Mouse (Mus musculus): ENCODE data around the gene Srpx2. TPM values are rescaled to one million over a fixed set of nuclear protein-coding genes. Genes with fewer than 3 reads are reported as not detected.

Srpx2 gene
- polyA plus RNA-seq (2015; fragmentation: Nextera tagmentation; extraction: Ambion mirVana): 0.56 and 1.1 TPM in 2 replicates

GRCm38 (mm10) chrX:133908261-133908660, at the start of gene Srpx2:
Srpx2 (plus strand) TSS chrX:133908426.
- 56% methylated on average over 3 of the region's 3 CpGs for WGBS
- Histone ChIP-seq H3K4me2 (replicated peaks) (no peak within 1 kb of the TSS), H3K36me3 (no peaks in the 10 kb centered on the region), H3K27ac (replicated peaks) (no peak within 1 kb of the TSS), H3K4me1 (no peaks in the 10 kb centered on the region), H3K9ac (replicated peaks) (no peak within 1 kb of the TSS), H3K9me3 (no peaks in the 10 kb centered on the region), H3K4me3 (no peak within 1 kb of the TSS), H3K27me3 (no peaks in the 10 kb centered on the region)
- no peak for ATAC-seq (replicated peaks)

- Histone ChIP-seq H3K9me3 (no peaks in the 10 kb centered on the region), H3K27me3 (no peaks in the 10 kb centered on the region), H3K4me3 (no peak overlapping the region), H3K36me3 (no peaks in the 10 kb centered on the region), H3K9ac (replicated peaks) (no peak overlapping the region), H3K4me2 (replicated peaks) (no peak overlapping the region), H3K4me1 (no peaks in the 10 kb centered on the region), H3K27ac (replicated peaks) (no peak overlapping the region)
- ATAC-seq (replicated peaks): no peak
- 93% methylated on average over 6 of the region's 6 CpGs for WGBS
Measured at GRCm38 (mm10) chrX:133869743-133870142, 38.5 kb upstream of the Srpx2 start.

GRCm38 (mm10) chrX:133887308-133887707, 20.9 kb upstream of the Srpx2 start:
- no peaks in the 10 kb centered on the region for H3K4me1 ChIP-seq
- H3K9me3 ChIP-seq: no peaks in the 10 kb centered on the region
- 93% methylated on average over 3 of the region's 3 CpGs for WGBS
- ATAC-seq (replicated peaks): no peak
- H3K27ac ChIP-seq (replicated peaks): no peak overlapping the region
- no peak overlapping the region for H3K4me2 ChIP-seq (replicated peaks)
- no peaks in the 10 kb centered on the region for H3K27me3 ChIP-seq
- H3K4me3 ChIP-seq: no peak overlapping the region
- H3K9ac ChIP-seq (replicated peaks): no peak overlapping the region
- H3K36me3 ChIP-seq: no peaks in the 10 kb centered on the region

DNA sequence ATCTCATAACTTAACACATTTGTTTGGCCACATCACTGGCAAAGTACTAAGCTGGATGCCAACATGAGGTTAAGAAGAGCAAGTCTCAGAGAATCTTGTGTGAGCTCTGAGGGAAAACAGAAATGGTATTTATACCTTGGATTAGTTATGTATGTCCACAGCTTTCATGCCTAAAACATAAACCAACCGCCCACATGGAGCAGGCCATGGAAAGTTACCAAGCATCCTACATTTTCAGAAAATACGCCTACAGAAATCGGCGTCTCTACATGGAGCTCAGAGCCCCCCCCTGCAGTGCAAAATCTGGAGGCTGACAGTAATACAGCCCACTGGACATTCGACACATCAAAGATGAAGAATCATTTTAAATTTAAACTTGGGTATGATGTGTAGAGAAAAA, 20.1 kb upstream of the Srpx2 start:
- no peak for ATAC-seq (replicated peaks)
- Histone ChIP-seq H3K9me3 (no peaks in the 10 kb centered on the region), H3K4me1 (no peaks in the 10 kb centered on the region), H3K27ac (replicated peaks) (no peak overlapping the region), H3K9ac (replicated peaks) (no peak overlapping the region), H3K27me3 (no peaks in the 10 kb centered on the region), H3K4me2 (replicated peaks) (no peak overlapping the region), H3K36me3 (no peaks in the 10 kb centered on the region), H3K4me3 (no peak overlapping the region)
- WGBS: 92% methylated on average over 5 of the region's 5 CpGs

DNA sequence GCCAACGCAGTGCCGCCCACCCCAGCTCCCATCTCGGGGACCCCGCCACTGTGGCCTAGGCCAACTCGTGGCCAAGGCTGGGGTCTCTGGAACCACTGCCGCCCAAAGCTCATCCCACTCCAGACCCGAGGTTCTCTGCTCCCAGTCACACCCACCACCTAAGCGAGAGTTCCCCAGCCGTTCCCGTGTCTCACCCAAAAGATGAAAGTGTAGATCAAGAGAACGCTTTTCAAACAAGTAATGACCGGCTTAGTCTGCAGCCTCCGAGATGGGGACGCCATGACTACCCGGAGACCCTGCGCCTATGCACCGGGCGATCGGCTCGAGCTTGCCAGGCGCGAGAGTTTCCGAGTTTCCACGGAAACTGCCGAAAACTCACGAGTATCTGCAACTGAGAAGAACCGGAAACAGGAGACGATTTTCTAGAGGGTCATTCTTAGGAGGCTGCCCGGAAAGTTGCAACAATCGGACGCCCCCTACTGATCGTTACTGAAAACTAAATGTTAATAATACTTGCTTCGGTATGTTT, 10.1 kb upstream of the Srpx2 start, which contains the start of gene Tspan6:
Gene Tspan6 (minus strand): TSS at position 416 of the 529 bp plus-strand sequence.
- H3K4me1 ChIP-seq: peaks cover 3% of the 10 kb centered on the region; the same call in 1 of the 2 replicates
- peaks cover 4% of the 10 kb centered on the region; the same call in 1 of the 2 replicates for H3K36me3 ChIP-seq
- 24% methylated on average over 33 of the region's 33 CpGs for WGBS
- no peaks in the 10 kb centered on the region for H3K9me3 ChIP-seq
- peak within 1 kb of the TSS; percentile 83 for H3K27ac ChIP-seq (replicated peaks)
- peak within 1 kb of the TSS; percentile 44 for H3K4me2 ChIP-seq (replicated peaks)
- H3K9ac ChIP-seq (replicated peaks): peak within 1 kb of the TSS; percentile 75
- peak within 1 kb of the TSS; percentile 61 for H3K4me3 ChIP-seq
- ATAC-seq (replicated peaks): peak; percentile 98
- no peaks in the 10 kb centered on the region for H3K27me3 ChIP-seq

DNA sequence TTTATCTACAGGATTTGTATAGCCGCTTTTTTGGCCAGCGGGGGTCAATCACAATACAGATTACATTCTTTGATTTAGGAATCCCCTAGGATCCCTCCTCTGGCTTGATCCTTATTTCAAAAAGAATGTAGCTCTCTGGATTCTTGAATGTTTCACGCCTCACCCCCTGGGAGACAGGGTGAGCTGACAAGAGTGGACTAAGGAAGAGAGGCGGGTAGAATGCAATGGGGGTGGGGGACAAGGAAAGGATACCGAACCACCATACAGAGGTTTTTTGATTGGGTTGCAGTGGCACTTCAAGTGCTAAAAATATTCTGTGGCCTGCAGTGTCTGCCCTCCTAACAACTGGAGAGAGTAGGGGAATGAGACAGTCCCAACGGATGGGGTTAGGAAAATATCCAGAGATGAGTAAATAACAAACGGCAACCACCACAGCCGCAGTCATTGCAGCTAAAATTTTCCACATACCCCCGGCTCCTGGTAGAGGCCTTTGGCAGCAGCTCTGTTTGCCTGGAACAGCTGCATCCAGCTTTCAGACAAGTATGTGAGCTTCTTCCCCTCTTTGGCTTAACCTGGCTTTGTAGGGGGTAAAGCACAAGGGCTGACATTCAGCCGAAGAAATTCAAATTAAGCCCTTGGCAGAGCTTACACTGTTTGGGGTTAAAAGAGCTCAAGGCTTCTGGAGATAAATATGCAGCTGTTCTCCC, 3.3 kb downstream of the Srpx2 start:
- no peak overlapping the region for H3K4me3 ChIP-seq
- WGBS: 30% methylated on average over 10 of the region's 10 CpGs
- no peaks in the 10 kb centered on the region for H3K27me3 ChIP-seq
- H3K4me2 ChIP-seq (replicated peaks): no peak overlapping the region
- H3K27ac ChIP-seq (replicated peaks): no peak overlapping the region
- no peaks in the 10 kb centered on the region for H3K4me1 ChIP-seq
- no peak for ATAC-seq (replicated peaks)
- H3K9ac ChIP-seq (replicated peaks): no peak overlapping the region
- no peaks in the 10 kb centered on the region for H3K36me3 ChIP-seq
- H3K9me3 ChIP-seq: no peaks in the 10 kb centered on the region

- no peak overlapping the region for H3K4me2 ChIP-seq (replicated peaks)
- no peak overlapping the region for H3K27ac ChIP-seq (replicated peaks)
- H3K9ac ChIP-seq (replicated peaks): no peak overlapping the region
- H3K4me3 ChIP-seq: no peak overlapping the region
- 81% methylated on average over 3 of the region's 3 CpGs for WGBS
- no peak for ATAC-seq (replicated peaks)
- H3K36me3 ChIP-seq: no peaks in the 10 kb centered on the region
- H3K9me3 ChIP-seq: no peaks in the 10 kb centered on the region
- H3K27me3 ChIP-seq: no peaks in the 10 kb centered on the region
- H3K4me1 ChIP-seq: no peaks in the 10 kb centered on the region
Measured at GRCm38 (mm10) chrX:133913006-133913405, 4.8 kb downstream of the Srpx2 start.

DNA sequence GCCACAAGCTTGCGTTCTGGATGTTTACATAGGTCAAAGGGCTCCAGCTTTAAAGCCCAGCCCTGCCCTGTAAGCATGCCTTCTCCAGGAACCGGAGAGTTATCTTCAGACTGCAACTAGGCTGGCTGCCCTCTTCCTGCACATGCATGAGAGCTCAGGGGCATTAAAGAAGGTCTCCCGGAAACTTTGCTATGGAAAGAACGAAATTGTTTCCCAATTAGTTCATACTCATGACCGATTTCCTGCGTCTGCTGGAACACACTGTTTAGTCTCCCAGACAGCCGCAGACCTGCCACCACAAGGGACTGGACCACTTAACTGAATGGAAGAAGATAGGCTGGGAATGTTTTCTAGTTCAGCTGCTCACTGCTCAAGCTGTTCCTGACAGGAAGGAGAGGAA, 6.0 kb downstream of the Srpx2 start:
- no peaks in the 10 kb centered on the region for H3K9me3 ChIP-seq
- no peak overlapping the region for H3K4me3 ChIP-seq
- no peaks in the 10 kb centered on the region for H3K4me1 ChIP-seq
- ATAC-seq (replicated peaks): no peak
- H3K27ac ChIP-seq (replicated peaks): no peak overlapping the region
- 79% methylated on average over 7 of the region's 7 CpGs for WGBS
- no peaks in the 10 kb centered on the region for H3K27me3 ChIP-seq
- H3K36me3 ChIP-seq: no peaks in the 10 kb centered on the region
- no peak overlapping the region for H3K4me2 ChIP-seq (replicated peaks)
- no peak overlapping the region for H3K9ac ChIP-seq (replicated peaks)

- no peak for ATAC-seq (replicated peaks)
- no peak overlapping the region for H3K27ac ChIP-seq (replicated peaks)
- 70% methylated on average over 4 of the region's 4 CpGs for WGBS
- H3K9ac ChIP-seq (replicated peaks): no peak overlapping the region
- H3K4me1 ChIP-seq: no peaks in the 10 kb centered on the region
- H3K27me3 ChIP-seq: no peaks in the 10 kb centered on the region
- H3K9me3 ChIP-seq: no peaks in the 10 kb centered on the region
- H3K4me2 ChIP-seq (replicated peaks): no peak overlapping the region
- no peak overlapping the region for H3K4me3 ChIP-seq
- no peaks in the 10 kb centered on the region for H3K36me3 ChIP-seq
Measured at GRCm38 (mm10) chrX:133921187-133921586, 13.0 kb downstream of the Srpx2 start.

GRCm38 (mm10) chrX:133926760-133927159, 18.5 kb downstream of the Srpx2 start:
- no peaks in the 10 kb centered on the region for H3K27me3 ChIP-seq
- H3K4me3 ChIP-seq: no peak overlapping the region
- no peaks in the 10 kb centered on the region for H3K4me1 ChIP-seq
- H3K9ac ChIP-seq (replicated peaks): no peak overlapping the region
- no peak for ATAC-seq (replicated peaks)
- no peak overlapping the region for H3K27ac ChIP-seq (replicated peaks)
- no peak overlapping the region for H3K4me2 ChIP-seq (replicated peaks)
- no peaks in the 10 kb centered on the region for H3K9me3 ChIP-seq
- 79% methylated on average over 5 of the region's 5 CpGs for WGBS
- no peaks in the 10 kb centered on the region for H3K36me3 ChIP-seq

DNA sequence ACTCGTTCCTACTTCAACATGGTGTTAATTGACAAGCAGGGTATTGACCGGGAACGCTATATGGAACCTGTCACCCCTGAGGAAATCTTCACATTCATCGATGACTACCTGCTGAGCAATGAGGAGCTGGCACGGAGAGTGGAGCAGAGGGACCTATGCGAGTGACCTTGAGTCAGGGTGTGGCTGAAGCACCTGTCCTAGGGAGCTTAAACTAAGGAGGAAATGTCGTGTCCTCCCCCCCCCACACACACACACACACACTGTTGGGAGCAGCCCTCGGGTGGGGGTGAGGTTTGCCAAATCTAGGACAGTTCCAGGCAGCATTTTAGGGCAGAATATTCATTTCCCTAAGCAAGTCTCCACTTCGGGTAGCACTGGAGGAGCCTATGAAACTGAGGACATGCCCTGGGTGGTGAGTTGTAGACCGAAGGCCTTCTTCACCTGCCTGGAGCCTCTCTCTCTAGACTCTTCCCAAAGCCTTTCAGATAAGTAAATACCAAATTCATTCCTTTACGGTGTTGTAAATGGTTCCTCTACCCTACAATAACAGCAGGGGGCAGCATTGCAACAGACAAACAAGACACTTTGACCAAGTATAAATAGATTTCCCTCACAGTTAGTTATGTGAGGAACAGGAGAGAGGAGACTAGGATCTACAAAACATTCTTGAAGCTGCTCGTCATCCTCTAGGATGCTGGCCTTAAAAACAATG, 23.2 kb downstream of the Srpx2 start:
- Histone ChIP-seq H3K27me3 (no peaks in the 10 kb centered on the region), H3K36me3 (no peaks in the 10 kb centered on the region), H3K9me3 (no peaks in the 10 kb centered on the region), H3K27ac (replicated peaks) (no peak overlapping the region), H3K9ac (replicated peaks) (no peak overlapping the region), H3K4me2 (replicated peaks) (no peak overlapping the region), H3K4me3 (no peak overlapping the region), H3K4me1 (no peaks in the 10 kb centered on the region)
- ATAC-seq (replicated peaks): no peak
- WGBS: 67% methylated on average over 12 of the region's 12 CpGs

DNA sequence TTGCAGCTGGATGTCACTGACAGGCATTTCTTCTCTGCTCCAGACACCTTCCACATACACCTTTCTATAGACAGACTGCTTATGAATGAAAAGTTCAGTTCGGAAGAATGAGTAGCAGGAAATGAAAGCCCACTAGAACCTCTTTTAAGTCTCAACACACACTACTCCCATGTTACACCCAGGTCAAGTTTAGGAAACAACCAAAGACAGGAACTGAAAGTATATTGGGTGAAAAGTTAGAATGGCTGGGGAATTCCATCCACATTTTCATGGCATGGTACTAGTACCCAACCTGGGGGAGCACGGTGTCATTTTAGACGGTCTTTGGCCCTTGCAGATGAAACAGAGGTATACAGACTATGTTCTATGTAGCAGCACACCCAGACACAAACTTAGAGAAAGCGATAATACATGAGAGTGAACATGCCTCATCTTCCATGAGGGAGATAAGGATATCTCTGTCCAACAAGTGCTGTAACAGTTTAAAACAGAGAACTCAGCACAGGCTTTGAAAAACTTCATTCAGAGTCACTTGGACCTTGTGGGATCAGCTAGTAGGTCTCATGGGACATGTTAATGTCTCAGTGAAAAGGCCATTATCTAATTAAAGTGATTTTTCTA, 28.5 kb downstream of the Srpx2 start:
- WGBS: 86% methylated on average over 4 of the region's 4 CpGs
- Histone ChIP-seq H3K4me2 (replicated peaks) (no peak overlapping the region), H3K4me1 (no peaks in the 10 kb centered on the region), H3K9ac (replicated peaks) (no peak overlapping the region), H3K4me3 (no peak overlapping the region), H3K27ac (replicated peaks) (no peak overlapping the region), H3K9me3 (no peaks in the 10 kb centered on the region), H3K36me3 (no peaks in the 10 kb centered on the region), H3K27me3 (no peaks in the 10 kb centered on the region)
- no peak for ATAC-seq (replicated peaks)

All from forebrain, embryonic 15.5 days (tissue).